Mouse (Mus musculus): ENCODE measurements around the gene Gzf1. TPM values are rescaled to one million over a fixed set of nuclear protein-coding genes. Genes with fewer than 3 reads are reported as not detected.

Gene Gzf1
- polyA plus RNA-seq, 1 experiment = 8.7 TPM

DNA sequence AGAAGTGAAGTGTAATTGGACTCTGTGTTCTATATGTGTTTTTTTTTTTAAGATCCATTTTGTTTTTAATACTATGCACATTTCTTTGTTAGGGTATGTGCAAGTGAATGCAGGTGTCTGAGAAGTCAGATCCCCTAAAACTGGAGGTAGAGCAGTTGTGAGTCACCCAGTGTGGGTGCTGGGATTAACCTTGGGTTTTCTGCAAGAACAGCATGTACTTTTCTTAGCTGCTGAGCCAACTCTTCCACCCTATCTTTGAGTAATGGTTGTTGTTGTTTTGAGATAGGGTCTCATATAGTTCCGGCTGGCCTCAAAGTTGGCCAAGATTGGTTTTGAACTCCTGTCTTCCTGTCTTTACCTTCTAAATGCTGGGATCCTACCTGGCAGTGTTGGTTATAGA is 2.2 kb downstream of the Gzf1 start:
- DNase-seq = no peak
- H3K4me3 ChIP-seq (ENCODE audit: control insufficient read depth, insufficient read depth, low read length) = no peak overlapping the region
- no peak overlapping the region for H3K27ac ChIP-seq (ENCODE audit: control insufficient read depth, insufficient read depth, low read length)
- H3K27me3 ChIP-seq (ENCODE audit: control insufficient read depth, insufficient read depth, low read length) = no peaks in the 10 kb centered on the region
- H3K4me1 ChIP-seq (replicated peaks; ENCODE audit: control insufficient read depth, insufficient read depth, low read length) = peaks cover 9% of the 10 kb centered on the region
- H3K36me3 ChIP-seq (ENCODE audit: control insufficient read depth, insufficient read depth, low read length) = peaks cover 4% of the 10 kb centered on the region
- WGBS = 95% methylated on average over 1 of the region's 1 CpGs
- no peak for TF ChIP-seq POLR2A (IDR thresholded peaks at IDR 0.05; ENCODE audit: control insufficient read depth, extremely low read depth, insufficient read depth, low read length, poor library complexity)
- no peak for TF ChIP-seq CTCF (IDR thresholded peaks at IDR 0.05; ENCODE audit: borderline replicate concordance, control insufficient read depth, extremely low read depth, insufficient read depth, low read length, poor library complexity)

DNA sequence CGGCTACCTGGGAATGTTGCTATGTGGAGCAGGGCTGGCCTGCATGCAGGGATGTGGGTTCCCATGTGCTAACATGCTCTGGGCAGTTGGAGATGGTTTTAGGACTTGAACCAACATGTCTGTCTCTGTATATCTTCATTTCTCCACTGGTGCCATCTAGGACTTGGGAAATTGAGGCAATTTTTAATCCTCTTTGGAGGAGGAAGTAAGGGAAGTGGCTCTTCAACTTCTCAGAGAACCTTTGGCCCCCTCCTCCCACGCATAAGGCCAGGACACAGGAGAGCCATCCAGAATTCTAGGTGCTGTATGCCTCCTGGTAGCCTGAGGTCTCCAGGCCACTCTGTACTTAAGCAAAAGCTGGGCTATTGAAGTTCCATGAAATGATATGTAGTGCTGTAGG is 4.1 kb downstream of the Gzf1 start:
- peaks cover 9% of the 10 kb centered on the region for H3K4me1 ChIP-seq (replicated peaks; ENCODE audit: control insufficient read depth, insufficient read depth, low read length)
- DNase-seq = no peak
- peaks cover 4% of the 10 kb centered on the region for H3K36me3 ChIP-seq (ENCODE audit: control insufficient read depth, insufficient read depth, low read length)
- no peaks in the 10 kb centered on the region for H3K27me3 ChIP-seq (ENCODE audit: control insufficient read depth, insufficient read depth, low read length)
- no peak for TF ChIP-seq CTCF (IDR thresholded peaks at IDR 0.05; ENCODE audit: borderline replicate concordance, control insufficient read depth, extremely low read depth, insufficient read depth, low read length, poor library complexity)
- no peak for TF ChIP-seq POLR2A (IDR thresholded peaks at IDR 0.05; ENCODE audit: control insufficient read depth, extremely low read depth, insufficient read depth, low read length, poor library complexity)
- 97% methylated on average over 2 of the region's 2 CpGs for WGBS
- no peak overlapping the region for H3K4me3 ChIP-seq (ENCODE audit: control insufficient read depth, insufficient read depth, low read length)
- no peak overlapping the region for H3K27ac ChIP-seq (ENCODE audit: control insufficient read depth, insufficient read depth, low read length)

DNA sequence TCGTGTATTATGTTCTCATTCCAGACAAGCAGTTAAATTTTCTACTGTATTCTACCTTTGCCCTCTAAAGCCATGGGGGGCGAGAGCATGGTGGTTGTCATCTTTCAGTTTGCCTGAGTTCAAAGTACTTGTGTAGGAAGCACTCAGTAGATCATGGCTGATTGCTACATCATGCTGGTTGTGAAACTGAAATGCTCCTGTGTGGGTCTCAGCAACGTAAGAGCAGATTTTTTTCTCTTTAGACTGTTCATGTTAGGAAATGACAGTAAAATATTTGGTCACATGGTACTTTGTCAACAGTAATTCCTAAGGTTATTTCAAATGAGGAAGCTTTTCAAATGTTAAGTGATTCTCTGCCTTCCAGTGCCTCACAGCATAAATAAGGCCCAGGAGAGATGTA is 4.9 kb downstream of the Gzf1 start:
- Histone ChIP-seq H3K27me3 (ENCODE audit: control insufficient read depth, insufficient read depth, low read length) (no peaks in the 10 kb centered on the region), H3K4me1 (replicated peaks; ENCODE audit: control insufficient read depth, insufficient read depth, low read length) (peaks cover 9% of the 10 kb centered on the region), H3K27ac (ENCODE audit: control insufficient read depth, insufficient read depth, low read length) (no peak overlapping the region), H3K36me3 (ENCODE audit: control insufficient read depth, insufficient read depth, low read length) (peaks cover 10% of the 10 kb centered on the region), H3K4me3 (ENCODE audit: control insufficient read depth, insufficient read depth, low read length) (no peak overlapping the region)
- TF ChIP-seq CTCF (IDR thresholded peaks at IDR 0.05; ENCODE audit: borderline replicate concordance, control insufficient read depth, extremely low read depth, insufficient read depth, low read length, poor library complexity) (no peak), POLR2A (IDR thresholded peaks at IDR 0.05; ENCODE audit: control insufficient read depth, extremely low read depth, insufficient read depth, low read length, poor library complexity) (no peak)
- no peak for DNase-seq
- WGBS = 84% methylated on average over 3 of the region's 3 CpGs

DNA sequence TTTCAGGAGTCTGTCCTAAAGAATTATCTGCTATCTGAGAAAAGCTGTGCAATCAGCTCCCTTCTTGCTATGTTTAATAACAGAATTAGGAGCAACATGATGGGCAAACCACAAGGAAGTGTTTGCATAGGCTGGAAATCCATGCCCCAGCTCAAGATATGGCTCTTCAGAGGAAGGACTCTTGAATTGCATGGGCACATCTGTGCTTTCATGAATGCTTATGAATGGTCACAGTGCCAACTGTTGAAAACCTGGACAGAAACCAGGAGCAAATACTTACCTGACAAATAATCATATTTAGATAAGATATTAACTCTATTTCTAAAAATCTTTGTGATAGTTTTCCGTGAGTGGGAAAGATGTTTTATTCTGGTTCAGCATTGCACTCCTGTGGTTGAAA is 6.0 kb downstream of the Gzf1 start:
- 100% methylated on average over 1 of the region's 1 CpGs for WGBS
- DNase-seq = no peak
- TF ChIP-seq CTCF (IDR thresholded peaks at IDR 0.05; ENCODE audit: borderline replicate concordance, control insufficient read depth, extremely low read depth, insufficient read depth, low read length, poor library complexity) = no peak
- TF ChIP-seq POLR2A (IDR thresholded peaks at IDR 0.05; ENCODE audit: control insufficient read depth, extremely low read depth, insufficient read depth, low read length, poor library complexity) = no peak
- no peak overlapping the region for H3K4me3 ChIP-seq (ENCODE audit: control insufficient read depth, insufficient read depth, low read length)
- no peak overlapping the region for H3K27ac ChIP-seq (ENCODE audit: control insufficient read depth, insufficient read depth, low read length)
- peaks cover 4% of the 10 kb centered on the region; the same call in 1 of the 2 replicates for H3K4me1 ChIP-seq (replicated peaks; ENCODE audit: control insufficient read depth, insufficient read depth, low read length)
- H3K36me3 ChIP-seq (ENCODE audit: control insufficient read depth, insufficient read depth, low read length) = peaks cover 22% of the 10 kb centered on the region
- no peaks in the 10 kb centered on the region for H3K27me3 ChIP-seq (ENCODE audit: control insufficient read depth, insufficient read depth, low read length)

DNA sequence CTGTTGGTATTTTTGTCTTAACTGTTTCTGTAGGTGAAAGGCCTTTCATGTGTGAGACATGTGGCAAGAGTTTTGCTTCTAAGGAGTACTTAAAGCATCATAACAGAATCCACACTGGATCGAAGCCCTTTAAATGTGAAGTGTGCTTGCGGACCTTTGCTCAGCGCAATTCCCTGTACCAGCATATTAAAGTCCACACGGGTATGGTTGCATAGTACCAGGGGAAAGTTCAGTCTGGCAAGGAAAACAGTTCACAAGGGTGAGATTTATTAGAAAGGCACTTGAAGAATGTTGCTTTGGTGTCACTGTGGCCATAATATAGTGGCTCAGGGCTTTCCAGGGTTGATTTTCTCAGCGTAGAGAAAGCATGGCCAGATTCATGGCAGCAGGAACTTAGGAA is 7.1 kb downstream of the Gzf1 start:
- Histone ChIP-seq H3K4me3 (ENCODE audit: control insufficient read depth, insufficient read depth, low read length) (no peak overlapping the region), H3K27ac (ENCODE audit: control insufficient read depth, insufficient read depth, low read length) (no peak overlapping the region), H3K4me1 (replicated peaks; ENCODE audit: control insufficient read depth, insufficient read depth, low read length) (no peaks in the 10 kb centered on the region), H3K27me3 (ENCODE audit: control insufficient read depth, insufficient read depth, low read length) (no peaks in the 10 kb centered on the region), H3K36me3 (ENCODE audit: control insufficient read depth, insufficient read depth, low read length) (peaks cover 23% of the 10 kb centered on the region)
- DNase-seq = no peak
- TF ChIP-seq CTCF (IDR thresholded peaks at IDR 0.05; ENCODE audit: borderline replicate concordance, control insufficient read depth, extremely low read depth, insufficient read depth, low read length, poor library complexity) (no peak), POLR2A (IDR thresholded peaks at IDR 0.05; ENCODE audit: control insufficient read depth, extremely low read depth, insufficient read depth, low read length, poor library complexity) (no peak)
- WGBS = 94% methylated on average over 5 of the region's 5 CpGs

DNA sequence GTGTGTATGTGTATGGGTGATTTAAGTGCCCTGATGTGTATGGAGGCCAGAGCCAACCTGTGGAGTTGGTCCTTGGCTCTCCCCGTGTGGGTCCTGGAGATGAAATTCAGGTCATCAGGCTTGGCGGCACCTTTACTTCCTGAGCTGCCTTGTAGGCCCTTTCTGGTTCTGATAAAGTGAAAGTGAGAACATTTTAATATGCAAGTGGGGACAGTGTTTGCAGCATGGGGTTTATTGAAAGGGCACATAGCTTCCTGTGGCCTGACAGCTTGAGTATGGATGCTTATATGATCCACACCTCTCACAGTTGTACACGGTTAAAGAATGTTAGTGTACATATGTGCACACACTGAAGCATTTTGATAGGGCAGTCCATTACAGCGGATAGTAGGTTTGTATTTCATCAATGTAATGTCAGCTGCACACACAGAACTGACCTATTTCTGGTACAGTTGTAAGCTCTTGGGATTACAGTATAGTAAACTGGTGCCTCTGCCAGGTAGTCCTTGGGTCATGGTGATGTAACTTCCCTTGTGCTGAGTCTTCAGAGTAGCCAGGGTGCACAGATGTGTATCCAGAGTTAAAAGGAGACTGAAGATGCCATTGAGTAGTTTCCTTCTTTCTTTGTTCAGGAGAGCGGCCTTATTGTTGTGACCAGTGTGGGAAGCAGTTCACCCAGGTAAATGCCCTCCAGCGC is 8.8 kb downstream of the Gzf1 start:
- Histone ChIP-seq H3K27ac (ENCODE audit: control insufficient read depth, insufficient read depth, low read length) (no peak overlapping the region), H3K4me3 (ENCODE audit: control insufficient read depth, insufficient read depth, low read length) (no peak overlapping the region), H3K27me3 (ENCODE audit: control insufficient read depth, insufficient read depth, low read length) (no peaks in the 10 kb centered on the region), H3K36me3 (ENCODE audit: control insufficient read depth, insufficient read depth, low read length) (peaks cover 19% of the 10 kb centered on the region), H3K4me1 (replicated peaks; ENCODE audit: control insufficient read depth, insufficient read depth, low read length) (no peaks in the 10 kb centered on the region)
- TF ChIP-seq CTCF (IDR thresholded peaks at IDR 0.05; ENCODE audit: borderline replicate concordance, control insufficient read depth, extremely low read depth, insufficient read depth, low read length, poor library complexity) (no peak), POLR2A (IDR thresholded peaks at IDR 0.05; ENCODE audit: control insufficient read depth, extremely low read depth, insufficient read depth, low read length, poor library complexity) (no peak)
- no peak for DNase-seq
- 94% methylated on average over 6 of the region's 6 CpGs for WGBS

DNA sequence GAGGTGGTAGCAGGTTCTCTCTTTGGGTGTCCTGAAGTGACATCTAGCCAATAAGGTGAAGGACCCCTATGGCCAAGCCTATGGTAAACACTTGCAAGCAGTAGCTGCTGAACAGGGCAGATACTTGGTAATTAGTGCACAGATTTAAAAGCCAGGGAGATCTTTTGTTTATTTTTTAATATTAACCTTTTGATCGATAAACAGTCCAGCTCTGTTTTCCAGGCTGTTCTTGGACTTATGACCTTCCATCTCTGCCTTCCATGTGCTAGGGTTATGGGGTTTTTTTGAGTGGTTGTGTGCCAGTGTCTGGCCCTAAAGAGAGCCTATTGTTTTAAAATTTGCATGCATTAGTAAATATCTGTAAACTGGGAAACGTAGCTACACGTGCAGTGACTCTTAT is 9.5 kb downstream of the Gzf1 start:
- Histone ChIP-seq H3K4me3 (ENCODE audit: control insufficient read depth, insufficient read depth, low read length) (no peak overlapping the region), H3K27ac (ENCODE audit: control insufficient read depth, insufficient read depth, low read length) (no peak overlapping the region), H3K27me3 (ENCODE audit: control insufficient read depth, insufficient read depth, low read length) (no peaks in the 10 kb centered on the region), H3K36me3 (ENCODE audit: control insufficient read depth, insufficient read depth, low read length) (peaks cover 19% of the 10 kb centered on the region), H3K4me1 (replicated peaks; ENCODE audit: control insufficient read depth, insufficient read depth, low read length) (no peaks in the 10 kb centered on the region)
- DNase-seq = no peak
- WGBS = 97% methylated on average over 3 of the region's 3 CpGs
- no peak for TF ChIP-seq CTCF (IDR thresholded peaks at IDR 0.05; ENCODE audit: borderline replicate concordance, control insufficient read depth, extremely low read depth, insufficient read depth, low read length, poor library complexity)
- TF ChIP-seq POLR2A (IDR thresholded peaks at IDR 0.05; ENCODE audit: control insufficient read depth, extremely low read depth, insufficient read depth, low read length, poor library complexity) = no peak

Data from thymus, adult 2 months (tissue).